Mouse (Mus musculus): ENCODE results near the gene Wipf1. TPM values are rescaled to one million over a fixed set of nuclear protein-coding genes. Genes with fewer than 3 reads are reported as not detected.

Wipf1 gene
- total RNA-seq, 2 experiments from 2014 or later: 13.3 to 19.6 TPM

- no peak for DNase-seq
These were observed 16.0 kb upstream of the Wipf1 start for GRCm38 (mm10) chr2:73545556-73545955.

- no peak for DNase-seq
These were observed 11.1 kb upstream of the Wipf1 start for GRCm38 (mm10) chr2:73540450-73541162.

- no peak for DNase-seq
These were observed 10.2 kb upstream of the Wipf1 start for GRCm38 (mm10) chr2:73539697-73540096.

GRCm38 (mm10) chr2:73539141-73539540 lies 9.6 kb upstream of the Wipf1 start:
- DNase-seq: no peak

- no peak for DNase-seq
These were observed 9.1 kb upstream of the Wipf1 start for GRCm38 (mm10) chr2:73538590-73538989.

- DNase-seq: no peak
These were observed 6.7 kb upstream of the Wipf1 start for GRCm38 (mm10) chr2:73536091-73536783.

GRCm38 (mm10) chr2:73534720-73535119 lies 5.2 kb upstream of the Wipf1 start:
- no peak for DNase-seq

GRCm38 (mm10) chr2:73530487-73530886 lies 953 bp upstream of the Wipf1 start:
- DNase-seq: no peak

- DNase-seq: peak; percentile 44 to 56
These were observed 798 bp downstream of the Wipf1 start for GRCm38 (mm10) chr2:73528516-73529355.

GRCm38 (mm10) chr2:73527956-73528355 lies 1.6 kb downstream of the Wipf1 start:
- DNase-seq: no peak

GRCm38 (mm10) chr2:73526691-73527090 lies 2.8 kb downstream of the Wipf1 start:
- peak; percentile 37 to 69 for DNase-seq

- peak; percentile 67 to 69 for DNase-seq
These were observed 6.6 kb downstream of the Wipf1 start for GRCm38 (mm10) chr2:73522891-73523290.

GRCm38 (mm10) chr2:73522336-73522735 lies 7.2 kb downstream of the Wipf1 start:
- DNase-seq: no peak

- no peak for DNase-seq
These were observed 7.8 kb downstream of the Wipf1 start for GRCm38 (mm10) chr2:73521737-73522136.

- DNase-seq: no peak
These were observed 10.6 kb downstream of the Wipf1 start for GRCm38 (mm10) chr2:73518966-73519365.

GRCm38 (mm10) chr2:73518311-73518710 lies 11.2 kb downstream of the Wipf1 start:
- no peak for DNase-seq

- no peak for DNase-seq
These were observed 15.4 kb downstream of the Wipf1 start for GRCm38 (mm10) chr2:73514178-73514577.

GRCm38 (mm10) chr2:73513204-73513749 lies 16.3 kb downstream of the Wipf1 start:
- DNase-seq: peak in 1 of 2 experiments; percentile 26

GRCm38 (mm10) chr2:73512044-73512443 lies 17.5 kb downstream of the Wipf1 start:
- DNase-seq: peak in 1 of 2 experiments; percentile 19

- DNase-seq: no peak
These were observed 18.7 kb downstream of the Wipf1 start for GRCm38 (mm10) chr2:73510731-73511360.

GRCm38 (mm10) chr2:73510025-73510288 lies 19.6 kb downstream of the Wipf1 start:
- DNase-seq: peak in 1 of 2 experiments; percentile 51
